ENCODE assay signal across 25 mouse cellular contexts in genomic region chr14:12069707-12070106, GRCm38 (mm10).
DNase-seq lines count a peak whose midpoint lies in the region; ATAC-seq lines count a peak whose summit lies in the region.
"Had no signal": no experiment of that assay in that cellular context is flagged by ENCODE, and none has a peak within 500 bp of the region (broad histone marks: within the 10 kb centered on the region; RNA-seq: fewer than 3 reads in every experiment).

No protein-coding gene starts in this region.

- no peaks in the 10 kb centered on the region for H3K27me3 ChIP-seq in forebrain, embryonic 12.5 days
- H3K27me3 ChIP-seq in forebrain, embryonic 11.5 days (ENCODE audit: control insufficient read depth, insufficient read depth, low read length), result no peaks in the 10 kb centered on the region
- H3K27me3 ChIP-seq in midbrain, embryonic 11.5 days (ENCODE audit: control insufficient read depth, insufficient read depth, low read length), result no peaks in the 10 kb centered on the region
- H3K27me3 ChIP-seq in midbrain, embryonic 13.5 days, result no peaks in the 10 kb centered on the region
- H3K27me3 ChIP-seq: CH12.LX; embryonic facial prominence, embryonic 12.5 days; forebrain, embryonic 13.5 days; forebrain, embryonic 15.5 days; Patski had no signal

- intact Hi-C loops in heart, postnatal 10 days (cut with DNase I), result no loop called here

- ATAC-seq in forebrain, embryonic 12.5 days (ENCODE audit: low FRiP score), result no peak
- no peak for ATAC-seq in forebrain, embryonic 11.5 days (replicated peaks; ENCODE audit: low FRiP score)
- ATAC-seq in midbrain, embryonic 11.5 days (ENCODE audit: low FRiP score), result no peak
- ATAC-seq in midbrain, embryonic 13.5 days, result no peak
- ATAC-seq: activated CD4-positive, CD25-positive, alpha-beta regulatory T cell, adult 4 months; CD4-positive, CD25-positive, alpha-beta regulatory T cell, adult 4 months; forebrain, embryonic 13.5 days; forebrain, embryonic 15.5 days; forebrain, postnatal 0 days; Patski had no signal

- no peak overlapping the region for H3K4me2 ChIP-seq in forebrain, embryonic 12.5 days
- H3K4me2 ChIP-seq in forebrain, embryonic 11.5 days (ENCODE audit: low read depth, low read length, severe bottlenecking), result no peak overlapping the region
- H3K4me2 ChIP-seq in midbrain, embryonic 11.5 days, result no peak overlapping the region
- H3K4me2 ChIP-seq in midbrain, embryonic 13.5 days (replicated peaks), result no peak overlapping the region
- H3K4me2 ChIP-seq: embryonic facial prominence, embryonic 12.5 days; forebrain, embryonic 13.5 days; forebrain, embryonic 15.5 days had no signal

- 82% methylated on average over 12 of the region's 12 CpGs for WGBS in forebrain, embryonic 12.5 days
- WGBS in forebrain, embryonic 11.5 days, result 86% methylated on average over 12 of the region's 12 CpGs
- 81% methylated on average over 12 of the region's 12 CpGs for WGBS in midbrain, embryonic 11.5 days
- WGBS in midbrain, embryonic 13.5 days, result 80% methylated on average over 12 of the region's 12 CpGs

- no peaks in the 10 kb centered on the region; the same call in 1 of the 2 replicates for H3K4me1 ChIP-seq in forebrain, embryonic 12.5 days
- H3K4me1 ChIP-seq in forebrain, embryonic 11.5 days (replicated peaks; ENCODE audit: control insufficient read depth, insufficient read depth, low read length), result no peaks in the 10 kb centered on the region
- no peaks in the 10 kb centered on the region; the same call in 1 of the 2 replicates for H3K4me1 ChIP-seq in midbrain, embryonic 11.5 days (ENCODE audit: control insufficient read depth, insufficient read depth, low read length)
- H3K4me1 ChIP-seq in midbrain, embryonic 13.5 days (replicated peaks), result no peaks in the 10 kb centered on the region
- H3K4me1 ChIP-seq: forebrain, embryonic 13.5 days; forebrain, embryonic 15.5 days had no signal

- H3K9me3 ChIP-seq in forebrain, embryonic 12.5 days, result no peaks in the 10 kb centered on the region
- no peaks in the 10 kb centered on the region for H3K9me3 ChIP-seq in forebrain, embryonic 11.5 days (ENCODE audit: control insufficient read depth, low read length)
- H3K9me3 ChIP-seq in midbrain, embryonic 11.5 days (ENCODE audit: control insufficient read depth, low read length), result no peaks in the 10 kb centered on the region
- no peaks in the 10 kb centered on the region for H3K9me3 ChIP-seq in midbrain, embryonic 13.5 days
- H3K9me3 ChIP-seq: embryonic facial prominence, embryonic 10.5 days; embryonic facial prominence, embryonic 12.5 days; forebrain, embryonic 13.5 days; forebrain, embryonic 15.5 days had no signal

- H3K9ac ChIP-seq in forebrain, embryonic 12.5 days, result no peak overlapping the region
- no peak overlapping the region for H3K9ac ChIP-seq in forebrain, embryonic 11.5 days (ENCODE audit: low read length)
- H3K9ac ChIP-seq in midbrain, embryonic 11.5 days (ENCODE audit: low read length), result no peak overlapping the region
- H3K9ac ChIP-seq in midbrain, embryonic 13.5 days (replicated peaks), result no peak overlapping the region
- H3K9ac ChIP-seq: embryonic facial prominence, embryonic 12.5 days; forebrain, embryonic 13.5 days; forebrain, embryonic 15.5 days; forebrain, postnatal 0 days had no signal

- no peak overlapping the region for H3K4me3 ChIP-seq in forebrain, embryonic 12.5 days (replicated peaks)
- no peak overlapping the region for H3K4me3 ChIP-seq in forebrain, embryonic 11.5 days (ENCODE audit: low read depth, low read length)
- H3K4me3 ChIP-seq in midbrain, embryonic 11.5 days (ENCODE audit: low read depth, low read length), result no peak overlapping the region
- H3K4me3 ChIP-seq in midbrain, embryonic 13.5 days (replicated peaks), result no peak overlapping the region
- H3K4me3 ChIP-seq: embryonic facial prominence, embryonic 10.5 days; embryonic facial prominence, embryonic 12.5 days; forebrain, embryonic 13.5 days; forebrain, embryonic 15.5 days had no signal

- no peak for DNase-seq in forebrain, embryonic 11.5 days (ENCODE audit: low spot score)
- DNase-seq in heart, adult 11 months, result peak; percentile 73
- no peak for DNase-seq in heart, postnatal 10 days
- DNase-seq in midbrain, embryonic 11.5 days (ENCODE audit: low spot score, missing footprints), result peak; percentile 37
- DNase-seq: adrenal gland, adult 8-10 months; adrenal gland, postnatal 14 days; adrenal gland, postnatal 36 days; B cell, adult 2 months; cerebellum, adult 11-12 months; cerebellum, adult 2 months; cerebellum, adult 9-10 months; cerebellum, postnatal 10 days; cerebellum, postnatal 25 days; forebrain, postnatal 0 days had no signal

- H3K36me3 ChIP-seq in forebrain, embryonic 12.5 days (replicated peaks), result no peaks in the 10 kb centered on the region
- H3K36me3 ChIP-seq in forebrain, embryonic 11.5 days (ENCODE audit: control insufficient read depth, insufficient read depth, low read length), result no peaks in the 10 kb centered on the region
- no peaks in the 10 kb centered on the region for H3K36me3 ChIP-seq in midbrain, embryonic 11.5 days (ENCODE audit: control insufficient read depth, insufficient read depth, low read length)
- no peaks in the 10 kb centered on the region for H3K36me3 ChIP-seq in midbrain, embryonic 13.5 days
- H3K36me3 ChIP-seq: embryonic facial prominence, embryonic 10.5 days; embryonic facial prominence, embryonic 12.5 days; forebrain, embryonic 15.5 days; G1E had no signal

- 0 out of 2 replicates have a peak overlapping the region, but pooled peaks have one; percentile 5 for H3K27ac ChIP-seq in forebrain, embryonic 12.5 days
- H3K27ac ChIP-seq in forebrain, embryonic 11.5 days (ENCODE audit: low read depth, low read length), result no peak overlapping the region
- no peak overlapping the region for H3K27ac ChIP-seq in midbrain, embryonic 11.5 days (ENCODE audit: low read depth, low read length)
- no peak overlapping the region for H3K27ac ChIP-seq in midbrain, embryonic 13.5 days
- H3K27ac ChIP-seq: embryonic facial prominence, embryonic 10.5 days; embryonic facial prominence, embryonic 12.5 days; forebrain, embryonic 13.5 days; forebrain, embryonic 15.5 days had no signal

Comparison
In these comparisons a context has a peak if more than half of its experiments do, and no peak if none do; other contexts are left out.
1. DNase-seq: peak in heart, adult 11 months (single experiment) and midbrain, embryonic 11.5 days (single experiment); none in forebrain, embryonic 11.5 days (single experiment) and heart, postnatal 10 days (0 of 2).